Mouse (Mus musculus) lung, adult 2 months (tissue): Measurements from ENCODE around the gene Hoxb2.

Experiments used
- CTCF ChIP-seq: fragments of 200-500 bp; IDR thresholded peaks from 2 replicates; pipeline ENCODE4 v1.5.1; 2011; ENCODE audit warnings: mild to moderate bottlenecking, low read length, control low read depth; ENCODE audit not compliant: insufficient read depth
- POLR2A ChIP-seq: fragments of 200-500 bp; IDR thresholded peaks from 2 replicates; pipeline ENCODE4 v1.6.1; 2011; ENCODE audit warnings: low read depth, mild to moderate bottlenecking, control low read depth, low read length, borderline replicate concordance; ENCODE audit errors: extremely low read depth

DNA sequence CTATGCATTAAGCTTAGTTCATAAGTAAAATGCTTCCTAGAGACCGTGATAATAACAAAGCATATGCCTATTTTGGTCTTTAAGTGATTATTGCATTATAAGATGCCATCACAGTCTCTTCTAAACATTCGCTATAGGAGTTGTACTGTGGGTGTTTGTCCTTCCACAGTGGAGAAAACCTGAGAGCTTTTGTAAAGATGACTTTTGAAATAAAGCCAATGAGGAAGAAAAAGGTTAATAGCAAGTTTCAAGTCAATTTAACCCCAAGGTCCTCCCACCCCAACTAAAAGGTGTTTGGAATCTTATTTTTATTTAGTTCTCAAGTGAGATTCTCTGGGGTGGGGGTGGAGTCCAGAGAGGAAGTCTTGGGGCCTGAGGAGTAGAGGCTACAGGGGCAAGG, 37.2 kb upstream of the Hoxb2 start:
- TF ChIP-seq POLR2A: no peak
- TF ChIP-seq CTCF: no peak
